Mouse (Mus musculus): ENCODE results near the gene Adamts3. TPM values are rescaled to one million over a fixed set of nuclear protein-coding genes. Genes with fewer than 3 reads are reported as not detected.
A peak's percentile ranks its signal among the peaks of the same experiment; 100 is the strongest.

Gene Adamts3
- polyA plus RNA-seq, 1 experiment: 10.9 TPM

GRCm38 (mm10) chr5:89858837-89859236 lies 24.3 kb downstream of the Adamts3 start:
- whole genome bisulfite sequencing: 96% methylated on average over 1 of the region's 1 CpGs
- H3K27ac ChIP-seq (ENCODE audit: insufficient read depth, low read length): no peak overlapping the region

DNA sequence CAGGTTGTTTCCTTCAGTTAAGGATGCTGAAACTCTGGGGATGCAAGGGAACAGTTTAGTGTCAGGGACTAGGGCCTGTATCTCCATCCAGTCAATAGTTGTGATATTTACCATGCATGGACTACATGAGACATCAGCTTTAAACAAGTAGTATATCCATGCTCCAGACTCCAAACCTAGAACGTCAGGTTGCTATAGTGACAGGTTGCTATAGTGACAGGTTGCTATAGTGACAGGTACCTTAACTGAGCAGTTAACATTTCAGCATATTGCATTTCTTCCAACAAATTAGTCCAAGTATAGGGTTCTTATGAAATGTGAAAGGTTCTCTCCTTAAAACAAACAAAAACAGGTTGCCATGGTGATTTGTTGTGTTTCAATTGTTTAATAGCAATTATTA lies 36.6 kb downstream of the Adamts3 start:
- WGBS: 53% methylated on average over 1 of the region's 1 CpGs
- DNase-seq: no peak
- Histone ChIP-seq H3K27me3 (ENCODE audit: control insufficient read depth, insufficient read depth, low read length) (no peaks in the 10 kb centered on the region), H3K27ac (ENCODE audit: insufficient read depth, low read length) (no peak overlapping the region), H3K4me1 (ENCODE audit: control insufficient read depth, insufficient read depth, low read length) (no peaks in the 10 kb centered on the region), H3K4me3 (replicated peaks; ENCODE audit: insufficient read depth, low read depth, low read length) (no peak overlapping the region)
- TF ChIP-seq CTCF (IDR thresholded peaks at IDR 0.05; ENCODE audit: borderline replicate concordance, insufficient read depth, low read depth, low read length) (no peak), POLR2A (IDR thresholded peaks at IDR 0.05; ENCODE audit: borderline replicate concordance, insufficient read depth, low read length) (no peak)

More at GRCm38 (mm10) chr5:89858837-89859236, 24.3 kb downstream of the Adamts3 start:
- Histone ChIP-seq H3K4me3 (replicated peaks; ENCODE audit: insufficient read depth, low read depth, low read length) (no peak overlapping the region), H3K4me1 (ENCODE audit: control insufficient read depth, insufficient read depth, low read length) (no peaks in the 10 kb centered on the region), H3K27me3 (ENCODE audit: control insufficient read depth, insufficient read depth, low read length) (no peaks in the 10 kb centered on the region)
- no peak for TF ChIP-seq CTCF (IDR thresholded peaks at IDR 0.05; ENCODE audit: borderline replicate concordance, insufficient read depth, low read depth, low read length)
- no peak for TF ChIP-seq POLR2A (IDR thresholded peaks at IDR 0.05; ENCODE audit: borderline replicate concordance, insufficient read depth, low read length)
- no peak for DNase-seq

DNA sequence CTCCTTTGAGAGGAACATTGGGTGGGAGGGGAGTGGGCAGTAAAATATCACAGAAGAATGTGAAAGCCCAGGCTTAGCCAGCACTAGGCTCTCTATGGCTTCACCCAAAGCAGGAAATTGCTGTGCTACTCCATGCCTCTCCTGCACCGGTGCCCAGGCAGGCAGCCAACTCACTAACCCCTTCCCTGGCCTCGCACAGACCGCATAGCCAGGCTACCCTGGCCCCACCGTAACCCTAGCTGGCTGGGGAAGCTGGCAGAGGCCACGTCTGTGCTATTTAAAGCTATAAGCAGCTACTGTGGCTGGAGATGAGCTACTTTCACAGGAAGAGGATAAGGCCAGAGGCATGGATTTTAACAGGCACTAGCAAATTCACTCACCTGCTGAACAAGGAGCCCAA lies 38.8 kb downstream of the Adamts3 start:
- DNase-seq: peak; percentile 31 to 47
- no peak overlapping the region for H3K27ac ChIP-seq (ENCODE audit: insufficient read depth, low read length)
- WGBS: 0% methylated on average over 5 of the region's 5 CpGs
- H3K4me3 ChIP-seq (replicated peaks; ENCODE audit: insufficient read depth, low read depth, low read length): no peak overlapping the region
- no peaks in the 10 kb centered on the region; the same call in 1 of the 2 replicates for H3K4me1 ChIP-seq (ENCODE audit: control insufficient read depth, insufficient read depth, low read length)
- H3K27me3 ChIP-seq (ENCODE audit: control insufficient read depth, insufficient read depth, low read length): no peaks in the 10 kb centered on the region
- TF ChIP-seq CTCF (IDR thresholded peaks at IDR 0.05; ENCODE audit: borderline replicate concordance, insufficient read depth, low read depth, low read length) (no peak), POLR2A (IDR thresholded peaks at IDR 0.05; ENCODE audit: borderline replicate concordance, insufficient read depth, low read length) (no peak)

GRCm38 (mm10) chr5:89843478-89843877 lies 39.7 kb downstream of the Adamts3 start:
- 91% methylated on average over 7 of the region's 7 CpGs for WGBS
- H3K27ac ChIP-seq (ENCODE audit: insufficient read depth, low read length): no peak overlapping the region
- TF ChIP-seq POLR2A (IDR thresholded peaks at IDR 0.05; ENCODE audit: borderline replicate concordance, insufficient read depth, low read length) (no peak), CTCF (IDR thresholded peaks at IDR 0.05; ENCODE audit: borderline replicate concordance, insufficient read depth, low read depth, low read length) (no peak)
- no peak overlapping the region for H3K4me3 ChIP-seq (replicated peaks; ENCODE audit: insufficient read depth, low read depth, low read length)
- DNase-seq: no peak
- no peaks in the 10 kb centered on the region; the same call in 1 of the 2 replicates for H3K4me1 ChIP-seq (ENCODE audit: control insufficient read depth, insufficient read depth, low read length)
- no peaks in the 10 kb centered on the region for H3K27me3 ChIP-seq (ENCODE audit: control insufficient read depth, insufficient read depth, low read length)

- 33% methylated on average over 4 of the region's 4 CpGs for WGBS
- no peak overlapping the region for H3K27ac ChIP-seq (ENCODE audit: insufficient read depth, low read length)
Measured at GRCm38 (mm10) chr5:89839627-89840026, 43.5 kb downstream of the Adamts3 start.

DNA sequence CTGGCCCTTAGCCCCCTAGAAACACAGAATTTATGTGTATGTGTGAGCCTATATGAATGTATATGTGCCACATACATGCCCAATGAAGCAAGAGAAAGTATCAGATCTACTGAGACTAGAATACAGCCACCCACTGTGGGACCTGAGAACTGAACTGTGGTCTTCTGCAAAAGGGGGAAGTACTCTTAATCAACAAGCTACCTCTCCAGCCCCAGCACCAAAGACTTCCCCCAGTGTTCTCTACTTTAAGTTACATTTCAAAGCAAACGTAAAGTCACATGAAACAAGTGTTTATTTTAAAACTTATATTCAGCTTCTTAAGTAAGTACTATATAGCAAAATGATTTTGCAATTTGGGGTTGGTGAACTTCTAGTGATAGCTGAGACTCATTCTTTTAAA lies 62.0 kb downstream of the Adamts3 start:
- DNase-seq: no peak
- no peaks in the 10 kb centered on the region for H3K27me3 ChIP-seq (ENCODE audit: control insufficient read depth, insufficient read depth, low read length)
- H3K4me1 ChIP-seq (ENCODE audit: control insufficient read depth, insufficient read depth, low read length): no peaks in the 10 kb centered on the region
- TF ChIP-seq CTCF (IDR thresholded peaks at IDR 0.05; ENCODE audit: borderline replicate concordance, insufficient read depth, low read depth, low read length): no peak
- TF ChIP-seq POLR2A (IDR thresholded peaks at IDR 0.05; ENCODE audit: borderline replicate concordance, insufficient read depth, low read length): no peak
- H3K4me3 ChIP-seq (replicated peaks; ENCODE audit: insufficient read depth, low read depth, low read length): no peak overlapping the region
- WGBS: 92% methylated on average over 1 of the region's 1 CpGs
- no peak overlapping the region for H3K27ac ChIP-seq (ENCODE audit: insufficient read depth, low read length)

More at GRCm38 (mm10) chr5:89839627-89840026, 43.5 kb downstream of the Adamts3 start:
- Histone ChIP-seq H3K27me3 (ENCODE audit: control insufficient read depth, insufficient read depth, low read length) (no peaks in the 10 kb centered on the region), H3K4me1 (ENCODE audit: control insufficient read depth, insufficient read depth, low read length) (no peaks in the 10 kb centered on the region; the same call in 1 of the 2 replicates), H3K4me3 (replicated peaks; ENCODE audit: insufficient read depth, low read depth, low read length) (no peak overlapping the region)
- peak; percentile 16 to 19 for DNase-seq
- TF ChIP-seq POLR2A (IDR thresholded peaks at IDR 0.05; ENCODE audit: borderline replicate concordance, insufficient read depth, low read length) (no peak), CTCF (IDR thresholded peaks at IDR 0.05; ENCODE audit: borderline replicate concordance, insufficient read depth, low read depth, low read length) (peak; percentile 28; the same call in 1 of the 2 replicates)

GRCm38 (mm10) chr5:89819531-89819930 lies 63.6 kb downstream of the Adamts3 start:
- Histone ChIP-seq H3K4me1 (ENCODE audit: control insufficient read depth, insufficient read depth, low read length) (no peaks in the 10 kb centered on the region), H3K27ac (ENCODE audit: insufficient read depth, low read length) (no peak overlapping the region), H3K4me3 (replicated peaks; ENCODE audit: insufficient read depth, low read depth, low read length) (no peak overlapping the region), H3K27me3 (ENCODE audit: control insufficient read depth, insufficient read depth, low read length) (no peaks in the 10 kb centered on the region)
- TF ChIP-seq CTCF (IDR thresholded peaks at IDR 0.05; ENCODE audit: borderline replicate concordance, insufficient read depth, low read depth, low read length) (no peak), POLR2A (IDR thresholded peaks at IDR 0.05; ENCODE audit: borderline replicate concordance, insufficient read depth, low read length) (no peak)
- no peak for DNase-seq
- WGBS: 21% methylated on average over 3 of the region's 3 CpGs

DNA sequence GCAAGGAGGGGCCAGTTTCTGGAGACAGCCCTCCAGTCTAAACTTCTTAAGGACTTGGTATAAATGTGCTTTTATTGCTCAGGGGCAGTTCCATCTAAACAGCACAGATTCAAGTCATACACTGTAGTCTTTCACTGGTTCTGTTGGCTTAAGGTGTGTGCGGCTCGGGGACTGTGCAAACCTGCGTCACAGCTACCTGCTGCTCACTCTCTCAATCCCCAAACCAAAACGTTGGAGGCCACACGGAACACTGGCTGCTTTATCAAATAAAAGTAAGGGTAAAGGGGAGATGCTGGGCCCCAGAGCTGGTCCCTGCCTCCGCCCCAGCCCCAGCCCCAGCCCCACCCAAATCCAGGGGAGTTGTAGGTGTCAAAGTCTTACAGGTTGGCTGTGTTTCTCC lies 66.5 kb downstream of the Adamts3 start:
- DNase-seq: no peak
- H3K4me3 ChIP-seq (replicated peaks; ENCODE audit: insufficient read depth, low read depth, low read length): no peak overlapping the region
- no peaks in the 10 kb centered on the region for H3K27me3 ChIP-seq (ENCODE audit: control insufficient read depth, insufficient read depth, low read length)
- H3K27ac ChIP-seq (ENCODE audit: insufficient read depth, low read length): no peak overlapping the region
- WGBS: 80% methylated on average over 6 of the region's 6 CpGs
- H3K4me1 ChIP-seq (ENCODE audit: control insufficient read depth, insufficient read depth, low read length): no peaks in the 10 kb centered on the region
- TF ChIP-seq CTCF (IDR thresholded peaks at IDR 0.05; ENCODE audit: borderline replicate concordance, insufficient read depth, low read depth, low read length) (no peak), POLR2A (IDR thresholded peaks at IDR 0.05; ENCODE audit: borderline replicate concordance, insufficient read depth, low read length) (no peak)

Measured in cerebellum, adult 2 months (tissue).